Comparison of ENCODE assay signal across 23 mouse cellular contexts in the genomic region with DNA sequence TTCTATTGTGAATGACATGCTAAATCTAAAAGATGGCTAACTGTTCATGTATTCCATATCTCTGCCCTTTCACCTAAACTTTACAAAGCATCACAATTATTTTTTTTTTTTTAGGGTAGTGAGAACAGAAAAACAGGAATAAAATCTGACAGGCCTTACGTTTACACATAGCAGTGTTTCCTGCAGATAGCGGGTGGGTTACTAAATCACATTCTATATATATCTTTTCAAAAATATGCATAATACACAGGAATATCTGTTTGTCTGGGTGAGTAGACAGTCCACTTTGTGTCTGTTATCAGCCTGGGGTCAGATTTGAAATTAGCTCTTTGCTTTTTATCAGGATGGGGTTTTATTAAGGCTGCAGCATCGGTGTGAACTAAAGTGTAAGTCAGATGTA.
"Had no signal": no experiment of that assay in that cellular context is flagged by ENCODE, and none has a peak within 500 bp of the region (broad histone marks: within the 10 kb centered on the region; RNA-seq: fewer than 3 reads in every experiment).

No protein-coding gene starts in this region.

- ATAC-seq: hindbrain, embryonic 16.5 days; inflammation-experienced regulatory T-cells, adult 6 months; intestine, embryonic 15.5 days; intestine, postnatal 0 days; liver, embryonic 12.5 days had no signal

- H3K4me1 ChIP-seq: hindbrain, embryonic 10.5 days; hindbrain, embryonic 12.5 days; intestine, embryonic 15.5 days; limb, embryonic 13.5 days; liver, embryonic 12.5 days had no signal

- H3K4me3 ChIP-seq: heart, embryonic 10.5 days; heart, embryonic 12.5 days; hindbrain, embryonic 10.5 days; hindbrain, embryonic 12.5 days; intestine, embryonic 15.5 days; layer of hippocampus, adult 2 months; left cerebral cortex, adult 2 months; limb, embryonic 13.5 days; limb, embryonic 15.5 days; liver, embryonic 12.5 days had no signal

- DNase-seq: gastrocnemius, postnatal 14 days; gastrocnemius, postnatal 36 days; heart, adult 18-20 months; heart, postnatal 10 days; heart, postnatal 4 days; kidney, adult 18-20 months; kidney, adult 8-10 months; kidney, postnatal 10 days; kidney, postnatal 25 days; kidney, postnatal 4 days had no signal
